Mouse (Mus musculus) hindbrain, embryonic 11.5 days (tissue): ENCODE measurements around the gene Senp1. TPM values are rescaled to one million over a fixed set of nuclear protein-coding genes. Genes with fewer than 3 reads are reported as not detected.

Experiments used
- ATAC-seq: fragments of 200-750 bp; cut with Nextera tagmentation; 2 replicates; pipeline ENCODE4 v1.8.0; 2017; ENCODE audit warnings: mild to moderate bottlenecking, moderate TSS enrichment, moderate library complexity; ENCODE audit not compliant: low FRiP score
- DNase-seq: peaks from one replicate; pipeline ENCODE4 v3.0.0-alpha.2; 2015; ENCODE audit warnings: low spot score
- H3K27ac ChIP-seq: fragments of 300-500 bp; sonication (generic); 2 replicates; pipeline ENCODE4 v1.5.1; 2014; ENCODE audit warnings: mild to moderate bottlenecking, low read depth, low read length
- H3K27me3 ChIP-seq: fragments of 300-500 bp; sonication (generic); 2 replicates; pipeline ENCODE4 v1.6.1; 2014; ENCODE audit warnings: mild to moderate bottlenecking, low read length, moderate library complexity, mixed read lengths; ENCODE audit not compliant: control insufficient read depth, insufficient read depth
- H3K36me3 ChIP-seq: fragments of 300-500 bp; sonication (generic); 2 replicates; pipeline ENCODE4 v1.6.1; 2014; ENCODE audit warnings: mild to moderate bottlenecking, low read length, moderate library complexity, mixed read lengths; ENCODE audit not compliant: control insufficient read depth, insufficient read depth
- H3K4me1 ChIP-seq: fragments of 300-500 bp; sonication (generic); replicated peaks from 2 replicates; pipeline ENCODE4 v1.6.1; 2014; ENCODE audit warnings: low read length, mixed read lengths; ENCODE audit not compliant: control insufficient read depth, insufficient read depth
- H3K4me2 ChIP-seq: fragments of 300-500 bp; sonication (generic); replicated peaks from 2 replicates; pipeline ENCODE4 v1.6.1; 2014; ENCODE audit warnings: mild to moderate bottlenecking, low read depth, low read length
- H3K4me3 ChIP-seq: fragments of 300-500 bp; sonication (generic); 2 replicates; pipeline ENCODE4 v1.5.1; 2014; ENCODE audit warnings: low read depth, low read length
- H3K9ac ChIP-seq: fragments of 300-500 bp; sonication (generic); 2 replicates; pipeline ENCODE4 v1.6.1; 2014; ENCODE audit warnings: low read depth, low read length
- H3K9me3 ChIP-seq: fragments of 300-500 bp; sonication (generic); 2 replicates; pipeline ENCODE4 v1.6.1; 2016; ENCODE audit warnings: low read length; ENCODE audit not compliant: control insufficient read depth
- WGBS: fragments of 180-500 bp; shearing (Covaris S2); extraction: QIAGEN DNeasy Blood & Tissue Kit; methylation state at CpG from one replicate; pipeline ENCODE4 v1.1.7; 2014; 5-methylcytosine and 5-hydroxymethylcytosine counted together
- polyA plus RNA-seq: library from polyadenylated mRNA; unstranded; fragments of >200 nt; fragmentation: Nextera tagmentation; extraction: Ambion mirVana; gene quantifications from 2 replicates; pipeline ENCODE4 v1.2.1, GENCODE M21; 2014

Senp1 gene
- polyA plus RNA-seq, 1 experiment from 2014 or later = 40.6 TPM

GRCm38 (mm10) chr15:98131942-98132655 lies 38.6 kb upstream of the Senp1 start:
- Histone ChIP-seq H3K4me2 (no peak overlapping the region), H3K9ac (no peak overlapping the region), H3K9me3 (no peaks in the 10 kb centered on the region), H3K27ac (no peak overlapping the region), H3K27me3 (no peaks in the 10 kb centered on the region), H3K36me3 (no peaks in the 10 kb centered on the region; the same call in 1 of the 2 replicates), H3K4me3 (no peak overlapping the region), H3K4me1 (no peaks in the 10 kb centered on the region)
- DNase-seq (no peak), ATAC-seq (no peak)
- WGBS = 89% methylated on average over 15 of the region's 15 CpGs

DNA sequence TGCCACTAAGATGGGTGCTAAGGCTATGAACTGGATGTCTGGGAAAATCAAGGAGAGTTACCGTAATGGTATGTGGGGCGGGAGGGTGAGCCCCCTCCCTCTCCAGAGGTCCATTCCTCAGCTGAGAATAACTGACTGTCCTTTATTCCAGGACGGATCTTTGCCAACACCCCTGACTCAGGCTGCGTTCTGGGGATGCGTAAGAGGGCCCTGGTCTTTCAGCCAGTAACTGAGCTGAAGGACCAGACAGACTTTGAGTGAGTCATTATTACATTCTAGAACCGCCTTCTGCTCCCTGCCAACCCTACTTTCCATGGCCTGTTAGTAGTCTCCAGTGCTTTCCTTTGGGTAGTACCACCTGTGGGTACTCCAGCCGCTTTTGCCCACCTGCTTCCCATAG lies 37.9 kb upstream of the Senp1 start:
- ATAC-seq (no peak), DNase-seq (no peak)
- Histone ChIP-seq H3K27ac (no peak overlapping the region), H3K4me3 (no peak overlapping the region), H3K4me2 (no peak overlapping the region), H3K27me3 (no peaks in the 10 kb centered on the region), H3K9me3 (no peaks in the 10 kb centered on the region), H3K36me3 (no peaks in the 10 kb centered on the region; the same call in 1 of the 2 replicates), H3K4me1 (no peaks in the 10 kb centered on the region), H3K9ac (no peak overlapping the region)
- WGBS = 96% methylated on average over 7 of the region's 7 CpGs

DNA sequence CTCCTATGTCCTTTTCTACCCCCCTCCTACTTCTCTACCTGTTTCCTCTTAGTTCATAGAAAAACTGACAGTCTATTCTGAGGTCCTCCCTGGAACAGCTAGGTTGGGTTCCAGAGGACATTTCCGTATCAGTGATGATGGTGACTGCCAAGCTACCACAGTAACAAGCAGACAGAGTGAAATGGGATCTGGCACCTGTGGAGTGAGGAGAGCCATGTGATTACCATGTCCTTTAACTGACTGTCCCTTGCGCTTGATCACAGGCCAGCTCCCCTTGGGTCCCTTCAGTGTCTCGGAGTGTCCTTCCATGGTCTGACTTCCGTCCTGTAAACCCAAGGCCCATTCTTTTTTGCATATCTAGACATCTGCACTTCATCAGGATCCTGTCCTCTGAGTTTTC lies 37.5 kb upstream of the Senp1 start:
- no peak overlapping the region for H3K27ac ChIP-seq
- no peak overlapping the region for H3K9ac ChIP-seq
- H3K9me3 ChIP-seq = no peaks in the 10 kb centered on the region
- H3K4me1 ChIP-seq = no peaks in the 10 kb centered on the region
- no peaks in the 10 kb centered on the region for H3K27me3 ChIP-seq
- DNase-seq (no peak), ATAC-seq (no peak)
- H3K36me3 ChIP-seq = no peaks in the 10 kb centered on the region
- WGBS = 95% methylated on average over 4 of the region's 4 CpGs
- no peak overlapping the region for H3K4me2 ChIP-seq
- no peak overlapping the region for H3K4me3 ChIP-seq

DNA sequence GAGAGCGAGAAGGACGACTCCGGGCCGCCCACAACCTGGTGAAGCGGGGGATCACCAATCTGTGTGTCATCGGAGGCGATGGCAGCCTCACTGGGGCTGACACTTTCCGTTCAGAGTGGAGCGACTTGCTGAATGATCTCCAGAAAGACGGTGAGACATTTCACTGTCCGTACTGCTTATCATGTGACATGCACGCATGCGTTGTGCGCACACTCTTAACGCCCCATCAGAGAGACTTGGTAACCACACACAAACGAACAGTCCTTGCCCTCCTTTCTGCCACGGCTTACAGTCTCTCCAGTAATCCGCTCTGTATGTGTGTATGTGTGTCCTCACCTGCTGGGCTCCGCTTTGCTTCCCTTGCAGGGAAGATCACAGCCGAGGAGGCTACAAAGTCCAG lies 27.3 kb upstream of the Senp1 start:
- H3K9ac ChIP-seq = no peak overlapping the region
- H3K27ac ChIP-seq = no peak overlapping the region
- no peak overlapping the region for H3K4me2 ChIP-seq
- no peaks in the 10 kb centered on the region for H3K9me3 ChIP-seq
- H3K27me3 ChIP-seq = no peaks in the 10 kb centered on the region
- no peaks in the 10 kb centered on the region for H3K4me1 ChIP-seq
- H3K4me3 ChIP-seq = no peak overlapping the region
- H3K36me3 ChIP-seq = no peaks in the 10 kb centered on the region
- 95% methylated on average over 20 of the region's 20 CpGs for WGBS
- ATAC-seq (no peak), DNase-seq (no peak)

- ATAC-seq (no peak), DNase-seq (no peak)
- Histone ChIP-seq H3K27ac (no peak overlapping the region), H3K4me2 (no peak overlapping the region), H3K4me3 (no peak overlapping the region), H3K27me3 (no peaks in the 10 kb centered on the region), H3K4me1 (no peaks in the 10 kb centered on the region), H3K9me3 (no peaks in the 10 kb centered on the region), H3K36me3 (no peaks in the 10 kb centered on the region), H3K9ac (no peak overlapping the region)
- 76% methylated on average over 12 of the region's 12 CpGs for WGBS
Observed at GRCm38 (mm10) chr15:98119363-98119762, 25.8 kb upstream of the Senp1 start.

- Histone ChIP-seq H3K27ac (no peak overlapping the region), H3K36me3 (no peaks in the 10 kb centered on the region), H3K4me3 (no peak overlapping the region), H3K4me2 (no peak overlapping the region), H3K4me1 (no peaks in the 10 kb centered on the region), H3K9me3 (no peaks in the 10 kb centered on the region), H3K27me3 (no peaks in the 10 kb centered on the region), H3K9ac (no peak overlapping the region)
- no peak for ATAC-seq
- DNase-seq = no peak
- 85% methylated on average over 5 of the region's 5 CpGs for WGBS
Observed at GRCm38 (mm10) chr15:98116287-98116686, 22.7 kb upstream of the Senp1 start.

- Histone ChIP-seq H3K36me3 (no peaks in the 10 kb centered on the region), H3K4me2 (no peak overlapping the region), H3K4me3 (no peak overlapping the region), H3K27ac (no peak overlapping the region), H3K9me3 (no peaks in the 10 kb centered on the region), H3K4me1 (no peaks in the 10 kb centered on the region), H3K27me3 (no peaks in the 10 kb centered on the region), H3K9ac (no peak overlapping the region)
- ATAC-seq (no peak), DNase-seq (no peak)
- WGBS = 94% methylated on average over 9 of the region's 9 CpGs
Observed at GRCm38 (mm10) chr15:98115779-98116163, 22.2 kb upstream of the Senp1 start.

- Histone ChIP-seq H3K27me3 (no peaks in the 10 kb centered on the region), H3K9me3 (no peaks in the 10 kb centered on the region), H3K4me3 (no peak overlapping the region), H3K9ac (no peak overlapping the region), H3K4me1 (no peaks in the 10 kb centered on the region), H3K36me3 (no peaks in the 10 kb centered on the region), H3K4me2 (no peak overlapping the region), H3K27ac (no peak overlapping the region)
- ATAC-seq (no peak), DNase-seq (no peak)
- 86% methylated on average over 10 of the region's 10 CpGs for WGBS
Observed at GRCm38 (mm10) chr15:98114852-98115778, 21.6 kb upstream of the Senp1 start.
